Mouse (Mus musculus) embryonic facial prominence, embryonic 12.5 days (tissue): ENCODE measurements around the gene Btbd3. TPM values are rescaled to one million over a fixed set of nuclear protein-coding genes. Genes with fewer than 3 reads are reported as not detected.
"Not testable (repeated sequence)": the region's sequence is repeated elsewhere in the genome, so short reads cannot be mapped to it uniquely, and the experiment has no call there.

ENCODE experiments used
- ATAC-seq: fragments of 200-750 bp; cut with Nextera tagmentation; 2 replicates; pipeline ENCODE4 v1.8.0; 2017; ENCODE audit not compliant: insufficient number of reproducible peaks, insufficient read depth, low FRiP score, low TSS enrichment
- H3K27ac ChIP-seq: fragments of 300-500 bp; sonication (generic); 2 replicates; pipeline ENCODE4 v1.5.1; 2016; ENCODE audit warnings: mild to moderate bottlenecking
- H3K27me3 ChIP-seq: fragments of 300-500 bp; sonication (generic); 2 replicates; pipeline ENCODE4 v1.6.1; 2016; ENCODE audit warnings: mild to moderate bottlenecking, moderate library complexity
- H3K36me3 ChIP-seq: fragments of 300-500 bp; sonication (generic); 2 replicates; pipeline ENCODE4 v1.6.1; 2016; ENCODE audit warnings: mild to moderate bottlenecking
- H3K4me1 ChIP-seq: fragments of 300-500 bp; sonication (generic); 2 replicates; pipeline ENCODE4 v1.6.1; 2016
- H3K4me2 ChIP-seq: fragments of 300-500 bp; sonication (generic); replicated peaks from 2 replicates; pipeline ENCODE4 v1.6.1; 2016; ENCODE audit warnings: mild to moderate bottlenecking, moderate library complexity
- H3K4me3 ChIP-seq: fragments of 300-500 bp; sonication (generic); 2 replicates; pipeline ENCODE4 v1.5.1; 2016; ENCODE audit warnings: mild to moderate bottlenecking
- H3K9ac ChIP-seq: fragments of 300-500 bp; sonication (generic); 2 replicates; pipeline ENCODE4 v1.6.1; 2016; ENCODE audit warnings: mild to moderate bottlenecking, moderate library complexity
- H3K9me3 ChIP-seq: fragments of 300-500 bp; sonication (generic); 2 replicates; pipeline ENCODE4 v1.6.1; 2016; ENCODE audit warnings: mild to moderate bottlenecking, moderate library complexity
- WGBS: fragments of 180-500 bp; shearing (Covaris S2); methylation state at CpG from one replicate; pipeline ENCODE4 v1.1.7; 2016; 5-methylcytosine and 5-hydroxymethylcytosine counted together
- polyA plus RNA-seq: library from polyadenylated mRNA; unstranded; fragments of >200 nt; fragmentation: Nextera tagmentation; extraction: Ambion mirVana; gene quantifications from 2 replicates; pipeline ENCODE4 v1.2.1, GENCODE M21; 2016

The Btbd3 gene
- polyA plus RNA-seq, 1 experiment from 2014 or later, result 16.9 TPM

- H3K4me1 ChIP-seq, H3K4me2 ChIP-seq, H3K27me3 ChIP-seq, H3K9me3 ChIP-seq, ATAC-seq, H3K9ac ChIP-seq, H3K4me3 ChIP-seq, H3K36me3 ChIP-seq, H3K27ac ChIP-seq: not testable (repeated sequence)
- WGBS, result 83% methylated on average over 2 of the region's 2 CpGs
These were observed 77.8 kb downstream of the Btbd3 start for GRCm38 (mm10) chr2:138334198-138334597.

GRCm38 (mm10) chr2:138337886-138338494 lies 81.6 kb downstream of the Btbd3 start:
- Histone ChIP-seq H3K27ac (no peak overlapping the region), H3K4me3 (no peak overlapping the region), H3K27me3 (no peaks in the 10 kb centered on the region), H3K36me3 (no peaks in the 10 kb centered on the region), H3K9me3 (no peaks in the 10 kb centered on the region), H3K4me2 (no peak overlapping the region), H3K4me1 (no peaks in the 10 kb centered on the region), H3K9ac (no peak overlapping the region)
- 66% methylated on average over 6 of the region's 6 CpGs for WGBS
- no peak for ATAC-seq

GRCm38 (mm10) chr2:138338524-138338923 lies 82.2 kb downstream of the Btbd3 start:
- H3K9me3 ChIP-seq, result no peaks in the 10 kb centered on the region
- no peak overlapping the region for H3K4me2 ChIP-seq
- no peak overlapping the region for H3K4me3 ChIP-seq
- no peak overlapping the region for H3K27ac ChIP-seq
- 57% methylated on average over 1 of the region's 1 CpGs for WGBS
- no peaks in the 10 kb centered on the region for H3K27me3 ChIP-seq
- no peaks in the 10 kb centered on the region for H3K36me3 ChIP-seq
- no peak overlapping the region for H3K9ac ChIP-seq
- no peak for ATAC-seq
- no peaks in the 10 kb centered on the region for H3K4me1 ChIP-seq

GRCm38 (mm10) chr2:138355366-138355765 lies 99.0 kb downstream of the Btbd3 start:
- H3K4me2 ChIP-seq, result no peak overlapping the region
- no peaks in the 10 kb centered on the region for H3K9me3 ChIP-seq
- H3K9ac ChIP-seq, result no peak overlapping the region
- H3K27ac ChIP-seq, result no peak overlapping the region
- no peak for ATAC-seq
- no peaks in the 10 kb centered on the region for H3K4me1 ChIP-seq
- WGBS, result 89% methylated on average over 3 of the region's 3 CpGs
- no peak overlapping the region for H3K4me3 ChIP-seq
- no peaks in the 10 kb centered on the region for H3K27me3 ChIP-seq
- no peaks in the 10 kb centered on the region for H3K36me3 ChIP-seq

- ATAC-seq, result no peak
- peak overlapping the region; percentile 36; the same call in 1 of the 2 replicates for H3K27ac ChIP-seq
- no peak overlapping the region for H3K9ac ChIP-seq
- H3K9me3 ChIP-seq, result no peaks in the 10 kb centered on the region
- WGBS, result 20% methylated on average over 5 of the region's 5 CpGs
- H3K27me3 ChIP-seq, result no peaks in the 10 kb centered on the region
- H3K36me3 ChIP-seq, result no peaks in the 10 kb centered on the region
- no peak overlapping the region for H3K4me3 ChIP-seq
- no peak overlapping the region for H3K4me2 ChIP-seq
- peaks cover 4% of the 10 kb centered on the region; the same call in 1 of the 2 replicates for H3K4me1 ChIP-seq
These were observed 106.1 kb downstream of the Btbd3 start for GRCm38 (mm10) chr2:138362474-138362873.

- Histone ChIP-seq H3K4me2 (no peak overlapping the region), H3K9me3 (no peaks in the 10 kb centered on the region), H3K27me3 (no peaks in the 10 kb centered on the region), H3K9ac (no peak overlapping the region), H3K27ac (no peak overlapping the region), H3K36me3 (no peaks in the 10 kb centered on the region), H3K4me1 (peaks cover 4% of the 10 kb centered on the region; the same call in 1 of the 2 replicates), H3K4me3 (no peak overlapping the region)
- ATAC-seq, result no peak
- WGBS, result 87% methylated on average over 4 of the region's 4 CpGs
These were observed 109.0 kb downstream of the Btbd3 start for GRCm38 (mm10) chr2:138365391-138365790.

GRCm38 (mm10) chr2:138374556-138374955 lies 118.2 kb downstream of the Btbd3 start:
- 81% methylated on average over 5 of the region's 5 CpGs for WGBS
- no peak overlapping the region for H3K9ac ChIP-seq
- ATAC-seq, result no peak
- no peaks in the 10 kb centered on the region for H3K9me3 ChIP-seq
- no peaks in the 10 kb centered on the region for H3K4me1 ChIP-seq
- H3K4me3 ChIP-seq, result no peak overlapping the region
- H3K27me3 ChIP-seq, result no peaks in the 10 kb centered on the region
- H3K4me2 ChIP-seq, result no peak overlapping the region
- H3K36me3 ChIP-seq, result no peaks in the 10 kb centered on the region
- no peak overlapping the region for H3K27ac ChIP-seq

- H3K27me3 ChIP-seq, result no peaks in the 10 kb centered on the region
- H3K9me3 ChIP-seq, result no peaks in the 10 kb centered on the region
- no peaks in the 10 kb centered on the region for H3K36me3 ChIP-seq
- H3K27ac ChIP-seq, result no peak overlapping the region
- no peak for ATAC-seq
- no peak overlapping the region for H3K4me3 ChIP-seq
- no peak overlapping the region for H3K9ac ChIP-seq
- H3K4me1 ChIP-seq, result no peaks in the 10 kb centered on the region
- no peak overlapping the region for H3K4me2 ChIP-seq
These were observed 122.5 kb downstream of the Btbd3 start for GRCm38 (mm10) chr2:138378855-138379254.

GRCm38 (mm10) chr2:138384762-138385161 lies 128.4 kb downstream of the Btbd3 start:
- no peak overlapping the region for H3K9ac ChIP-seq
- WGBS, result 71% methylated on average over 2 of the region's 2 CpGs
- no peaks in the 10 kb centered on the region for H3K27me3 ChIP-seq
- H3K4me2 ChIP-seq, result no peak overlapping the region
- no peak overlapping the region for H3K27ac ChIP-seq
- no peak overlapping the region for H3K4me3 ChIP-seq
- H3K4me1 ChIP-seq, result no peaks in the 10 kb centered on the region
- no peak for ATAC-seq
- no peaks in the 10 kb centered on the region for H3K36me3 ChIP-seq
- H3K9me3 ChIP-seq, result no peaks in the 10 kb centered on the region

- 86% methylated on average over 1 of the region's 1 CpGs for WGBS
- H3K4me1 ChIP-seq, result no peaks in the 10 kb centered on the region
These were observed 132.2 kb downstream of the Btbd3 start for GRCm38 (mm10) chr2:138388591-138388990.

GRCm38 (mm10) chr2:138403046-138403445 lies 146.7 kb downstream of the Btbd3 start:
- peaks cover 11% of the 10 kb centered on the region for H3K4me1 ChIP-seq
- WGBS, result 49% methylated on average over 5 of the region's 5 CpGs
- H3K27me3 ChIP-seq, result no peaks in the 10 kb centered on the region
- no peak overlapping the region for H3K9ac ChIP-seq
- no peaks in the 10 kb centered on the region for H3K36me3 ChIP-seq
- no peaks in the 10 kb centered on the region for H3K9me3 ChIP-seq
- H3K4me3 ChIP-seq, result no peak overlapping the region
- H3K27ac ChIP-seq, result no peak overlapping the region
- ATAC-seq, result no peak
- no peak overlapping the region for H3K4me2 ChIP-seq

More at GRCm38 (mm10) chr2:138388591-138388990, 132.2 kb downstream of the Btbd3 start:
- H3K36me3 ChIP-seq, result no peaks in the 10 kb centered on the region
- no peak overlapping the region for H3K4me2 ChIP-seq
- H3K9me3 ChIP-seq, result no peaks in the 10 kb centered on the region
- no peaks in the 10 kb centered on the region for H3K27me3 ChIP-seq
- no peak for ATAC-seq
- no peak overlapping the region for H3K4me3 ChIP-seq
- no peak overlapping the region for H3K9ac ChIP-seq
- H3K27ac ChIP-seq, result no peak overlapping the region

- Histone ChIP-seq H3K9ac (no peak overlapping the region), H3K27me3 (no peaks in the 10 kb centered on the region), H3K9me3 (no peaks in the 10 kb centered on the region), H3K4me1 (peaks cover 11% of the 10 kb centered on the region), H3K36me3 (no peaks in the 10 kb centered on the region), H3K4me3 (no peak overlapping the region), H3K27ac (no peak overlapping the region), H3K4me2 (no peak overlapping the region)
- 14% methylated on average over 4 of the region's 4 CpGs for WGBS
- peak; percentile 74 for ATAC-seq
These were observed 149.6 kb downstream of the Btbd3 start for GRCm38 (mm10) chr2:138405753-138406528.
